Mouse (Mus musculus): ENCODE data around the gene Aspm. TPM values are rescaled to one million over a fixed set of nuclear protein-coding genes. Genes with fewer than 3 reads are reported as not detected.

Gene Aspm
- polyA plus RNA-seq, 1 experiment from 2014 or later: 23.7 TPM

GRCm38 (mm10) chr1:139481146-139481545 is 26.6 kb downstream of the Aspm start:
- Histone ChIP-seq H3K36me3 (ENCODE audit: control insufficient read depth, insufficient read depth, low read length) (peaks cover 16% of the 10 kb centered on the region), H3K4me3 (ENCODE audit: low read depth, low read length) (no peak overlapping the region), H3K4me2 (ENCODE audit: low read depth) (no peak overlapping the region), H3K9me3 (ENCODE audit: control insufficient read depth, low read length) (no peaks in the 10 kb centered on the region), H3K27me3 (ENCODE audit: control insufficient read depth, insufficient read depth, low read length) (no peaks in the 10 kb centered on the region), H3K4me1 (ENCODE audit: control insufficient read depth, insufficient read depth, low read length) (no peaks in the 10 kb centered on the region), H3K9ac (ENCODE audit: low read length) (no peak overlapping the region), H3K27ac (ENCODE audit: low read depth, low read length) (no peak overlapping the region)
- ATAC-seq (ENCODE audit: insufficient read depth, low FRiP score, low TSS enrichment) (no peak), DNase-seq (ENCODE audit: low spot score) (no peak)
- WGBS: 96% methylated on average over 4 of the region's 4 CpGs

- H3K27me3 ChIP-seq (ENCODE audit: control insufficient read depth, insufficient read depth, low read length): no peaks in the 10 kb centered on the region
- ATAC-seq (ENCODE audit: insufficient read depth, low FRiP score, low TSS enrichment) (no peak), DNase-seq (ENCODE audit: low spot score) (no peak)
- no peaks in the 10 kb centered on the region for H3K4me1 ChIP-seq (ENCODE audit: control insufficient read depth, insufficient read depth, low read length)
- H3K27ac ChIP-seq (ENCODE audit: low read depth, low read length): no peak overlapping the region
- no peak overlapping the region for H3K9ac ChIP-seq (ENCODE audit: low read length)
- H3K9me3 ChIP-seq (ENCODE audit: control insufficient read depth, low read length): no peaks in the 10 kb centered on the region
- no peak overlapping the region for H3K4me2 ChIP-seq (ENCODE audit: low read depth)
- H3K4me3 ChIP-seq (ENCODE audit: low read depth, low read length): no peak overlapping the region
- 88% methylated on average over 3 of the region's 3 CpGs for WGBS
- peaks cover 4% of the 10 kb centered on the region; the same call in 1 of the 2 replicates for H3K36me3 ChIP-seq (ENCODE audit: control insufficient read depth, insufficient read depth, low read length)
Observed at GRCm38 (mm10) chr1:139494630-139495029, 40.1 kb downstream of the Aspm start.

GRCm38 (mm10) chr1:139495408-139495807 is 40.8 kb downstream of the Aspm start:
- Histone ChIP-seq H3K4me3 (ENCODE audit: low read depth, low read length) (no peak overlapping the region), H3K4me2 (ENCODE audit: low read depth) (no peak overlapping the region), H3K36me3 (ENCODE audit: control insufficient read depth, insufficient read depth, low read length) (peaks cover 2% of the 10 kb centered on the region; the same call in 1 of the 2 replicates), H3K9ac (ENCODE audit: low read length) (no peak overlapping the region), H3K4me1 (ENCODE audit: control insufficient read depth, insufficient read depth, low read length) (no peaks in the 10 kb centered on the region), H3K27me3 (ENCODE audit: control insufficient read depth, insufficient read depth, low read length) (no peaks in the 10 kb centered on the region), H3K9me3 (ENCODE audit: control insufficient read depth, low read length) (no peaks in the 10 kb centered on the region), H3K27ac (ENCODE audit: low read depth, low read length) (no peak overlapping the region)
- WGBS: 91% methylated on average over 2 of the region's 2 CpGs
- ATAC-seq (ENCODE audit: insufficient read depth, low FRiP score, low TSS enrichment): no peak
- DNase-seq (ENCODE audit: low spot score): no peak

- Histone ChIP-seq H3K36me3 (ENCODE audit: control insufficient read depth, insufficient read depth, low read length) (no peaks in the 10 kb centered on the region), H3K27me3 (ENCODE audit: control insufficient read depth, insufficient read depth, low read length) (no peaks in the 10 kb centered on the region), H3K9me3 (ENCODE audit: control insufficient read depth, low read length) (no peaks in the 10 kb centered on the region), H3K4me2 (ENCODE audit: low read depth) (no peak overlapping the region), H3K4me1 (ENCODE audit: control insufficient read depth, insufficient read depth, low read length) (no peaks in the 10 kb centered on the region), H3K4me3 (ENCODE audit: low read depth, low read length) (no peak overlapping the region), H3K9ac (ENCODE audit: low read length) (no peak overlapping the region), H3K27ac (ENCODE audit: low read depth, low read length) (no peak overlapping the region)
- WGBS: 91% methylated on average over 3 of the region's 3 CpGs
- DNase-seq (ENCODE audit: low spot score) (no peak), ATAC-seq (ENCODE audit: insufficient read depth, low FRiP score, low TSS enrichment) (no peak)
Observed at GRCm38 (mm10) chr1:139496212-139496611, 41.6 kb downstream of the Aspm start.

- Histone ChIP-seq H3K9me3 (ENCODE audit: control insufficient read depth, low read length) (no peaks in the 10 kb centered on the region), H3K4me2 (ENCODE audit: low read depth) (no peak overlapping the region)
Observed at GRCm38 (mm10) chr1:139499751-139500150, 45.2 kb downstream of the Aspm start.

GRCm38 (mm10) chr1:139501258-139501752 is 46.7 kb downstream of the Aspm start, which contains the start of gene F13b:
TSS of gene F13b (plus strand) at chr1:139501702.
- Histone ChIP-seq H3K9me3 (ENCODE audit: control insufficient read depth, low read length) (no peaks in the 10 kb centered on the region), H3K27me3 (ENCODE audit: control insufficient read depth, insufficient read depth, low read length) (no peaks in the 10 kb centered on the region), H3K9ac (ENCODE audit: low read length) (no peak within 1 kb of the TSS), H3K4me2 (ENCODE audit: low read depth) (no peak within 1 kb of the TSS), H3K4me3 (ENCODE audit: low read depth, low read length) (no peak within 1 kb of the TSS), H3K27ac (ENCODE audit: low read depth, low read length) (no peak within 1 kb of the TSS), H3K36me3 (ENCODE audit: control insufficient read depth, insufficient read depth, low read length) (no peaks in the 10 kb centered on the region), H3K4me1 (ENCODE audit: control insufficient read depth, insufficient read depth, low read length) (no peaks in the 10 kb centered on the region)
- WGBS: 90% methylated on average over 3 of the region's 3 CpGs
- ATAC-seq (ENCODE audit: insufficient read depth, low FRiP score, low TSS enrichment) (no peak), DNase-seq (ENCODE audit: low spot score) (no peak)

More at GRCm38 (mm10) chr1:139499751-139500150, 45.2 kb downstream of the Aspm start:
- ATAC-seq (ENCODE audit: insufficient read depth, low FRiP score, low TSS enrichment): no peak
- Histone ChIP-seq H3K4me1 (ENCODE audit: control insufficient read depth, insufficient read depth, low read length) (no peaks in the 10 kb centered on the region), H3K9ac (ENCODE audit: low read length) (no peak overlapping the region), H3K4me3 (ENCODE audit: low read depth, low read length) (no peak overlapping the region), H3K36me3 (ENCODE audit: control insufficient read depth, insufficient read depth, low read length) (no peaks in the 10 kb centered on the region), H3K27ac (ENCODE audit: low read depth, low read length) (no peak overlapping the region), H3K27me3 (ENCODE audit: control insufficient read depth, insufficient read depth, low read length) (no peaks in the 10 kb centered on the region)
- DNase-seq (ENCODE audit: low spot score): no peak

GRCm38 (mm10) chr1:139514556-139514955 is 60.0 kb downstream of the Aspm start:
- 90% methylated on average over 12 of the region's 12 CpGs for WGBS
- no peak for DNase-seq (ENCODE audit: low spot score)
- no peaks in the 10 kb centered on the region for H3K4me1 ChIP-seq (ENCODE audit: control insufficient read depth, insufficient read depth, low read length)
- no peak for ATAC-seq (ENCODE audit: insufficient read depth, low FRiP score, low TSS enrichment)
- H3K9ac ChIP-seq (ENCODE audit: low read length): no peak overlapping the region
- H3K4me2 ChIP-seq (ENCODE audit: low read depth): no peak overlapping the region
- H3K36me3 ChIP-seq (ENCODE audit: control insufficient read depth, insufficient read depth, low read length): no peaks in the 10 kb centered on the region
- no peak overlapping the region for H3K4me3 ChIP-seq (ENCODE audit: low read depth, low read length)
- H3K9me3 ChIP-seq (ENCODE audit: control insufficient read depth, low read length): no peaks in the 10 kb centered on the region
- no peak overlapping the region for H3K27ac ChIP-seq (ENCODE audit: low read depth, low read length)
- no peaks in the 10 kb centered on the region for H3K27me3 ChIP-seq (ENCODE audit: control insufficient read depth, insufficient read depth, low read length)

Other genes with a start within 250 kb of the Aspm start
- 2.3 and 2.5 TPM in 2 replicates for gene Crb1, start 77.7 kb upstream of the Aspm start, polyA plus RNA-seq (2014; fragmentation: Nextera tagmentation; extraction: Ambion mirVana)
- 19.4 and 19.6 TPM in 2 replicates for gene Zbtb41, start 32.5 kb upstream of the Aspm start, polyA plus RNA-seq (2014; fragmentation: Nextera tagmentation; extraction: Ambion mirVana)
- gene F13b, start 46.9 kb downstream of the Aspm start, polyA plus RNA-seq (2014; fragmentation: Nextera tagmentation; extraction: Ambion mirVana): not detected in 2 replicates
- not detected in 2 replicates for gene Cfhr1, start 105.5 kb downstream of the Aspm start, polyA plus RNA-seq (2014; fragmentation: Nextera tagmentation; extraction: Ambion mirVana)

All from neural tube, embryonic 11.5 days (tissue).